Mouse (Mus musculus) layer of hippocampus, adult 9-11 months (tissue): ENCODE results near the gene Ccl21a.
"Not testable (repeated sequence)": the region's sequence is repeated elsewhere in the genome, so short reads cannot be mapped to it uniquely, and the experiment has no call there.

Source experiments
- DNase-seq: peaks from one replicate; pipeline ENCODE4 v3.0.0; 2022

Ccl21a gene

DNA sequence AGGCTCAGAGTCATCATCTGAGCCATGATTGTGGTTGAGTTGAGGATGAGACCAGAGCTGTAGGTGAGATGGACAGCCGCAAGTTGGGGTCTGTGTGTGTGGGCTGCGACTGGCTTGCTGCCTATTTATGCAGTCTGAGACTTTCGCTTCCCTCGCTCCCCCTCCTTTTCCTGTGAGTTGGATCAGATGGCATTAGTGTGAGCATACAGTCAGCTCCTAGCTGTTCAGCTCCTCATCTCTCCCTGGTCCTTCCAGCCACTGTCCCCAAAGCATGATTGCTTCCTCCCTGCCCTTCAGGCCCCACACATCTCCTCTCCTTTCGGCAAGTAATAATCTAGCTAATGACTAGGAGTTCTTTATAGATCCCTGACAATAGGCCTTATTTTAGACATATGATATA is at the start of gene Ccl21a:
Ccl21a (minus strand) TSS at position 101 of the 400 bp plus-strand sequence.
- DNase-seq = not testable (repeated sequence)

DNA sequence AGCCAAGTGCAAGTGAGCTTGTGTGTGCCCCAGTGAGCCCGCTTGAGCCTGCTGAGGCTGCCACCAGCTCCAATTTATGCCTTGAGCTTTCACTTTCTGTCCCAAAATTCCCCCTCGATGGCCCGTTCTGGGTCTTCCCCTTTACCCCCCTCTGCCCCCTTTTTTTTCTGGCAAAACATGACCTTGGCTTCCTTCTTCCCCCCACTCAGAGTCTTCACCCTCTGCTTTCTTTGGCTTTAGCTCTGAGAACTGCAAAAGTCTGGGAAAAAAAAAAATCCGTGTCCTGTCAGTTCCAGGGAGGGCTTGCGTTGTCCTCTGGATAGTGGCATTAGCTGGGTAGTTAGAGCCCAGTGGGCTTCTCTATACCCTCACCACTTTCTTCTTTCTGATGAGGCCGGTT is 17.3 kb downstream of the Ccl21a start, which contains the start of gene Ccl19:
Ccl19 (minus strand) TSS at position 101 of the 400 bp plus-strand sequence.
- not testable (repeated sequence) for DNase-seq

DNA sequence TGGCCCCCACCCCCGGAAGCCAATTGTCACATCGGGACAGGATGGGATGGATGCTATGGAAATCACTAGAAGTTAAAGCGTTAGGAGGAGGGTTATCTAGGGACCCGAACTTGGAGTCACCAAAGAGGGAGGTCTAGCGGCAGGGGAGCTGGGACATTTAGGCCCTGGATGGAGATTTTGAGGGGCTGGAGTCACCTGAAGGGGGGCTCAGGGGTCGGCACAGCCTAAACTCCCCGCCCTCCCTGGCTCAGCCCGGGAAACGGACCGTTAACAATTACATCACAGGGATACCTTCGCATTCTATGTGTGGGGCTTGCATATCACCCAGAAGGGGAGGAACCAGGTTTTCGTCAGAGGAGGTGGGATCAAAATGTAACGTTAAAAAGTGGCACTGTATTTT is 38.5 kb downstream of the Ccl21a start, which contains the start of gene 4930578G10Rik:
4930578G10Rik (plus strand) TSS at position 301 of the 400 bp plus-strand sequence.
- DNase-seq = not testable (repeated sequence)
